Mouse (Mus musculus) frontal cortex, adult 2 months (tissue): Measurements from ENCODE around the gene Fam168a. TPM values are rescaled to one million over a fixed set of nuclear protein-coding genes. Genes with fewer than 3 reads are reported as not detected.
"Not testable (repeated sequence)": the region's sequence is repeated elsewhere in the genome, so short reads cannot be mapped to it uniquely, and the experiment has no call there.

Experiments used
- DNase-seq, 2 experiments: peaks; one replicate each; pipeline ENCODE4 v3.0.0; 2022; ENCODE audit warnings: low spot score in 1 of 2; ENCODE audit errors: extremely low spot score in 1 of 2
- polyA plus RNA-seq: library from polyadenylated mRNA; depleted of rRNA; stranded (reverse); fragments of >200 nt; gene quantifications from 2 replicates; pipeline ENCODE4 v1.2.3, GENCODE M21; 2012

Gene Fam168a
- polyA plus RNA-seq, 1 experiment: 105 TPM

- DNase-seq: no peak
These were observed 6.4 kb upstream of the Fam168a start for GRCm38 (mm10) chr7:100699771-100700770.

GRCm38 (mm10) chr7:100706883-100707480 lies 547 bp downstream of the Fam168a start:
- peak in 1 of 2 experiments; percentile 20 for DNase-seq

- no peak for DNase-seq
These were observed 12.3 kb downstream of the Fam168a start for GRCm38 (mm10) chr7:100718741-100719140.

- DNase-seq: no peak
These were observed 15.8 kb downstream of the Fam168a start for GRCm38 (mm10) chr7:100722268-100722667.

- DNase-seq: no peak
These were observed 17.2 kb downstream of the Fam168a start for GRCm38 (mm10) chr7:100723453-100724294.

GRCm38 (mm10) chr7:100727538-100728085 lies 21.2 kb downstream of the Fam168a start:
- no peak for DNase-seq

GRCm38 (mm10) chr7:100729778-100730177 lies 23.3 kb downstream of the Fam168a start:
- DNase-seq: no peak

GRCm38 (mm10) chr7:100732341-100733050 lies 26.1 kb downstream of the Fam168a start:
- DNase-seq: no peak

GRCm38 (mm10) chr7:100733051-100733813 lies 26.8 kb downstream of the Fam168a start:
- DNase-seq: no peak

- no peak for DNase-seq
These were observed 27.8 kb downstream of the Fam168a start for GRCm38 (mm10) chr7:100734201-100734600.

GRCm38 (mm10) chr7:100734905-100735304 lies 28.5 kb downstream of the Fam168a start:
- DNase-seq: not testable (repeated sequence)

GRCm38 (mm10) chr7:100736131-100736530 lies 29.7 kb downstream of the Fam168a start:
- DNase-seq: no peak

GRCm38 (mm10) chr7:100744372-100744771 lies 37.9 kb downstream of the Fam168a start:
- no peak for DNase-seq

- no peak for DNase-seq
These were observed 43.7 kb downstream of the Fam168a start for GRCm38 (mm10) chr7:100750101-100750500.

- no peak for DNase-seq
These were observed 52.3 kb downstream of the Fam168a start for GRCm38 (mm10) chr7:100758718-100759117.

GRCm38 (mm10) chr7:100762726-100763125 lies 56.3 kb downstream of the Fam168a start:
- DNase-seq: no peak

- DNase-seq: no peak
These were observed 61.1 kb downstream of the Fam168a start for GRCm38 (mm10) chr7:100767568-100767967.

GRCm38 (mm10) chr7:100768009-100768408 lies 61.6 kb downstream of the Fam168a start:
- DNase-seq: no peak

GRCm38 (mm10) chr7:100769534-100770083 lies 63.2 kb downstream of the Fam168a start:
- DNase-seq: no peak
